Mouse (Mus musculus): ENCODE measurements around the gene Acacb.

The Acacb gene

GRCm38 (mm10) chr5:114268646-114269045, 122.3 kb downstream of the Acacb start:
- DNase-seq (ENCODE audit: low read depth, low spot score): no peak

DNA sequence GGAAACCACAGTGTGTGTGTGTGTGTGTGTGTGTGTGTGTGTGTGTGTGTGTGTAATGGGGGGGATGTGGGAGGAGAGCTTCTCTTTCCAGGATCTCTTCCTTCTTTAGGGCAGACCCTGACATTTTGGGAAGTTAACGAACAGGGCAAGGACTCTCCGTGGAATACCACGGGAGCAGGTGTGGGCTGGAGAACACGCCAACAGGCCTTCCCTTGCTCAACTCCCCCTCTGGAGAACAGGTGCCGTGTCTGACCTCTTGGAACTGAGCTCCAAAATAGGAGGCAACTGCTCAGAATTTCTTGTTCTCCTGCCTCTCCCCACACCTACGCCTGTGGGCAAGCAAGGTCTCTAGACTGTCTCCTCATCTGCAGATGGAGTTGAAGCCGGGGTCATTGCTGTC, 123.2 kb downstream of the Acacb start:
- no peak for DNase-seq (ENCODE audit: low read depth, low spot score)

GRCm38 (mm10) chr5:114269984-114270383, 123.6 kb downstream of the Acacb start:
- no peak for DNase-seq (ENCODE audit: low read depth, low spot score)

DNA sequence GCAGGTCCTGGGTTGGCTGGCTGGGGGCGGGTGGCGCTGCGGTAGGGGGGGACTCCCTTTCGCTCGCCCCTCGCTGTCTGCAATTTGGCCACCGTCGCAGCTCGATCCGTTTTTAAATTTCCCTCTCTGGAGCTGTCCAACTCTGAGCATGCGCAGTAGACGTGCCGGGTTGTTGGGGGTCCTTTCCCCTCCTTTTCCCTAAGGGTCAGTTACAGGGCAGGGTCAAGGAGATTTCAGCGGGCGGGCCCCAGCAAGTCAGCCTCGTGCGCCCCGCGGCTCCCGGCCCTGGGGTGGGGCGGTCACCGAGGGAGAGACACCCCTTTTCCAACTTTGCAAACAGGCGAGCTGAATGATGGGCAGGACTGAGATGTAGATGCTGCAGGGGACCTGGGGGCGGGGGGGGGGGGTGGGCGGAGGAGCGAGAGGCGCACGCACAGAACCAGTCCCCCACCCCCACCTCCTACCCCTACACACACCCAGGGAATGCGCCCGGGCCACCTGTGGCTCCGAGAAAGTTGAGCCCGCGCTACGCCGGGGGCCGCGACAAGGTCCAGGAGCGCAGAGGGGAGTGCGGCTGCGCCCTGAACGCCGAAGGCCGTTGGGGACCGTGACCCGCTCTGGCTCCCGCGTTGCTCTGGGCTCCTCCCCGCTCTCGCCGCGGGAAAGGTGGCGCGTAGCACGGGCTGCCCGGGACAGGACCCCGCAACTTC, 127.5 kb downstream of the Acacb start, which contains the start of gene Foxn4:
Foxn4 (minus strand) TSS at position 115 of the 710 bp plus-strand sequence.
- no peak for DNase-seq (ENCODE audit: low read depth, low spot score)

- DNase-seq (ENCODE audit: low read depth, low spot score): no peak
Measured at GRCm38 (mm10) chr5:114275339-114275738, 129.0 kb downstream of the Acacb start.

DNA sequence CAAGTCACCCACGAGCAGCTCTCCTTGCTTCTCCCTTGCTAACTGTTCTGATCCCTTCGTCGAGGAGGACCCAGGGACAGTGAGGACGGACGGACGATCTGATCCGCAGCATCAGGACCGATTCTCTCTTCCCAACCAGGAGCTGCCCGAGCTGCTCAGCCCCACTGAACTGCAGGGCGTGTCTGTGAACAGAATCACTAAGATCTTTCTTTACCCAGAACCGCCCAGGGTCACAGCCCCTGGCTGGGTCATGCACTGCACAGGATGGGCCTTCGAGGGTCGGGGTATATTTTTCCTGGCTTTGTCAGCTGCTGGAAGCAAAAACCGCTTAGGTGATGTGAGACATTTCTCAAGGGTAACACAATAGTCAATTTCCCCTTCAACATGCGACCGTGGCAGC, 129.7 kb downstream of the Acacb start:
- DNase-seq (ENCODE audit: low read depth, low spot score): no peak

- DNase-seq (ENCODE audit: low read depth, low spot score): no peak
Measured at GRCm38 (mm10) chr5:114279382-114280143, 133.2 kb downstream of the Acacb start.

DNA sequence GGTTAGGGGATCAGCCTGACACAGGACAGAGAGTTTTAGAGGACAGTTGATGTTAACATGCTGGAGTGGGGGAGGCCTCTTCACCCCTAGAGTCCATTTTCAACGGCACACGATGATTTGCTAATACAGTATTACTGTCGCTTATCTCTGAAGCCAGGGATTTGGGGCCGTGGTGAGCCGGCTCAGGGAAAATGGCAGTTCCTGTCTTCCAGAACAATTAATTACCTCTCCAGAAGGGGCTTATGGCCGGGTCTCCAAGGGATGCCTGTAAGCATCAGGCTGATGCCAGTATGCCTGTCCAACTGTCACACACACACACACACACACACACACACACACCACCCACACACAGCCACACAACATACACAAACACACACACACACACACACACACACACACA, 136.0 kb downstream of the Acacb start:
- no peak for DNase-seq (ENCODE audit: low read depth, low spot score)

DNA sequence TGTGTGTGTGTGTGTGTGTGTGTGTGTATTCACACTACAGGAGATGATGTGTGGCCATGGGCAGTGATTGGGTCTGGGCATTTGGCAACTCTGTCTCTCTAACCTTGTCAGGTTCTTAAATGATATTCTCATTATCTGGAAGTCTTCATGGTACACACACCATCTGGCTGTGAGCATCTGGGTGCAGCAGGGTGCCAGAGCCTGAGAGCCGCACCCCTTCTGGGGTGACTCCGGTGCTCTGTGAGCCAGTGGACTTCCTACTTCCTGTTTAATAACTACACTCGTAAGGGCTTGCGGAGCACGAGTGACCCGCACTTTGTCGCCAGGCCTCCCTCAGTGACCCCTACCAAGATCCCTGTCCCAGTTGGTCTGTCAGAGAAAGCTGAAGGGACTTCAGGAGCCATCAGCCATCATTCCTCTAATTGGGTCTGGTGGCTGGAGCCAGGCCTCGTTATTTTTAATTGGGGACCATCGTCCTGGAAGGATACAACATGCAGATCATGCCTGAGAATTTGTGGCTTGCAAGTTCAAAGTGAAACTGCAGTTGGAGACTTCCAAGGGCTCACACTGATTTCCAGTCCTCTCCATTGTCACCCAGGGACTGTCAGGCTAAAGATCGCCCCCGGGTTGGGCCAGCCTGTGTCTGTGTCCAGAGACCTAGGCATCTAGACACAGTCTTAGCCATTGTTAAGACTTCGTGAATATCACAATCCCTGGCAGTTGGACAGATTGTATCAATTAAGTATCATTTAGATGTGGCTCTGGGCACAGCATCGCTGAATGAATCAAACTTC, 138.5 kb downstream of the Acacb start:
- no peak for DNase-seq (ENCODE audit: low read depth, low spot score)

- DNase-seq (ENCODE audit: low read depth, low spot score): no peak
Measured at GRCm38 (mm10) chr5:114285398-114285700, 139.0 kb downstream of the Acacb start.

- no peak for DNase-seq (ENCODE audit: low read depth, low spot score)
Measured at GRCm38 (mm10) chr5:114286102-114286501, 139.8 kb downstream of the Acacb start.

GRCm38 (mm10) chr5:114286872-114287571, 140.7 kb downstream of the Acacb start:
- DNase-seq (ENCODE audit: low read depth, low spot score): no peak

- DNase-seq (ENCODE audit: low read depth, low spot score): no peak
Measured at GRCm38 (mm10) chr5:114288396-114288795, 142.1 kb downstream of the Acacb start.

DNA sequence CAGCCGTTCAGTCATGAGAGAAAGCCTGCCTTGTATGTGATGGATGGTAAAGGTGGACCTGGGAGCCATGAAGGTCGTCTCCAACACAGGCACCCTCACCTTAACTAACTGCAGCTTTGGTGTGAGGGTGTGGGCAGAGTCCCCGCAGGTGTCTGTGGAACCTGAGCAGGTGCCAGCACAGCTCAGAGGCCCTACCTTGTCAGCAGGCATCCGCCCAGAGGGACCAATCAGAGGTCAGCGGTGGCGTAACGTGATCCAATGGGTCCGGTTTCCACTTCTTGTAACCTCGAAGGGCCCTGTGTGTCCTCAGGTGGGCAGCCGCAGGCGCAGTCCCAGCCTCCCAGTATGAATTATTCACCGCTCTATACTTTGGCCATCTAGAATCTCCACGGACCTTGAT, 142.5 kb downstream of the Acacb start, which contains the start of gene Myo1h:
Myo1h (plus strand) TSS at position 293 of the 400 bp plus-strand sequence.
- DNase-seq (ENCODE audit: low read depth, low spot score): no peak

DNA sequence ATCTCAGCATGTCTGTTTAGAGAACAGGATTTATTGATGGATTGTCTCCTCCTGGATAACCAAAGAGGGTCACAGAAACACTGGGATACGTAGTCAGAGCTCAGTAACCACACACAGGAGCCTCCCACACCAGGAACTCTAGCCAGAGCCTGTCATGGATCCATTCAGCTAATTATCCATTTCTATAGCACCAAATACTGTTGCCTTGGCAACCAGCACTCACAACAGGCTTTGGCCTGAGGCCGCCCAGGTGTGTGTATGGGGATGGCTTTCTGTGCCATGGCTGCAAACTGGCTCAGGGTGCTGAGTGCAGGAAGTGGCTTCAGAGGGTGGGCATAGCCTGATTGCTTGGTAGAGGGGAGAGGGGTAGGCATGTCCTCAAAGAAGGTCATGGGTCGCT, 143.7 kb downstream of the Acacb start:
- DNase-seq (ENCODE audit: low read depth, low spot score): no peak

DNA sequence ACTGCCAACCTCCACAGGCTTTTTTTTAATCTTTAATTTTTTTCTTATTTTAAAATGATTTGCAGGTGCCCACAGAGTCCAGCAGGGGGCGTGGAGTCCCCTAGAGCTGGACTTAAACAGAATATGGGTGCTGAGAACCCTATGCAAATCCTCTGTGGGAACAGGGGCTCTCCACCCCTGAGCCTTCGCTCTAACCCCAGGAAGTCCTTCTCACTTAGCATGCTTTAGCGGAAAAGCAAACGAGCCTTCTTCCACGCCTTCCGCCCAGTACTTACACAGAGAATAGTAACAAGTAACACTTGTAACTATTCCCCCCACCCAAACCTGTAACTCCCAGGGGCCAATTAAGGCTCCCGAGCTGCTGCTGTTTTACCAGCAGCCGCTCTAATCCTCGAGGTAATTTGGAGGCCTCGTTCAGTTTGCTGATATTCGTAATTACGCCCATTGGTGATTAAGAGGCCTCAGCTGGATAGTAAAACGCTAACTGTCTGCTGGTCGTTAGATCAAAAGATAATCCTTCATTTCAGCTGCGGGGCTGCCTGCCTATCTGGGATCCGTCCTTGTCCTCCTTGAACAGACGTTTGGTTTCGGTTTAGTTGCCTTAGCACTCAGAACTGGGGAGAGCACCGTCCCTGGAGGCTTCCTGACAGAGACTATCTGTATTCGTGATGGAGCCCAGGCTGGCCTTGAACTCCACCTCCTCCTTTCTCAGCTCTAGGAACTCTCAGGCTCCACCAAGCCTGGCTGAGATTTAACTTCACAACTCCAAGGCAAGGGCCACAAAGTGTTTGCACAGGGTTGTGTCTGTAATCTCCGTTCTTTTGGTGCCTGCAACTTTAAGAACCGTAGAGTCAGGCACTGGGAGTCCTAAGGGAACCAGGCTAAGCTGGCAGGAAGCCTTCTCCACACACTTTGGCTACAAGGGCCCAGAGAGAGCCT, 150.6 kb downstream of the Acacb start:
- no peak for DNase-seq (ENCODE audit: low read depth, low spot score)

GRCm38 (mm10) chr5:114298212-114298894, 152.0 kb downstream of the Acacb start:
- DNase-seq (ENCODE audit: low read depth, low spot score): no peak

GRCm38 (mm10) chr5:114299156-114299855, 153.0 kb downstream of the Acacb start:
- no peak for DNase-seq (ENCODE audit: low read depth, low spot score)

GRCm38 (mm10) chr5:114299883-114300610, 153.7 kb downstream of the Acacb start:
- DNase-seq (ENCODE audit: low read depth, low spot score): no peak

Data from embryo, embryonic 11.5 days (tissue).